Mouse (Mus musculus): ENCODE data around the gene Gm17334. TPM values are rescaled to one million over a fixed set of nuclear protein-coding genes. Genes with fewer than 3 reads are reported as not detected.

Gene Gm17334
- polyA plus RNA-seq, 1 experiment from 2014 or later: 0.19 TPM

- Histone ChIP-seq H3K27ac (peak overlapping the region; percentile 77; the same call in 1 of the 2 replicates), H3K4me3 (replicated peaks) (no peak overlapping the region), H3K9ac (no peak overlapping the region), H3K4me2 (no peak overlapping the region), H3K36me3 (no peaks in the 10 kb centered on the region), H3K4me1 (peaks cover 41% of the 10 kb centered on the region), H3K27me3 (replicated peaks) (no peaks in the 10 kb centered on the region), H3K9me3 (no peaks in the 10 kb centered on the region)
- WGBS: 60% methylated on average over 8 of the region's 8 CpGs
- ATAC-seq (ENCODE audit: insufficient read depth, low FRiP score, low read depth): 0 out of 2 replicates have a peak, but pooled peaks have one; percentile 2
These were observed 22.8 kb upstream of the Gm17334 start for GRCm38 (mm10) chr11:53795813-53796212.

DNA sequence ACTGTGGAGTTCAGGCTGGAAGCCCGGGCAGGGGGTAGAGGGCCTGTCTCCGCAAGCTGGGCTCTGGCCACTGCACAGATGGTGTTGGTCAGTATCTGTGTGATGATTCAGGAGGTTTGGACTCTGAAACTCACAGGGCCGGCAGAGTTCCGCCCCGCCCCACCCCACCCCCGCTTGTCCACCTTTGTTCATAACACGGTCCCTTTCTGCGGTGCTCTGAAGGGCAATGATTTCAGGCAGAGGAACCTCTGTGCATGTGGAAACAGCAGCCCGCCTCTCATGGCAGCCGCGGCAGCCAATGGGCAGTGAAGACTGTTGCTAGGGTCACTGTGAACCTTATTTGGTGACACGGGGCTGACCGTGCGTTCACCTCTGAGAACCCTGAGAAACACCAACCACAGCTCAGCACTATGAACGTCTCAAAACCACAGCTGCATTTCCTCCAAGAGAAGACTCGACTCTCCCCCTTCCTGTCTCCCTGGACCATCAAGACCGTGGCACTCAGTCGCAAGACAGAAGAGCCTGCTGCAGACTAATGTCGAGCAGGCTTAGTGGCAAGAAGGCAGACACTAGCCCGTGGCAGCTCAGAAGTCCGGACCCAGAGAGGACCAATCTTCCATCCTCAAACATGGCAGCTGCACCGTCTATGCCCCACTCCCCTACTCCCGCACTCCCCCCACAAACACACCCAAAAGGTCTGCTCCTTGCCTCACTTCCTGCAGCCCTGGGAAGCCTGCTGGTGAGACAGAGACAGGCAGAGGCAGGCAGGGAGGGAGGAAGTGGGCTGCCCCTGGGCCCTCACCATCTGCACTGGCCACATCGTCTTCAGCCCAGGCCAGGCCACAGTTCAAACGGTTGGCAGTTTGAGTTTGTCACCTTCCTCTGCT, 21.9 kb upstream of the Gm17334 start:
- no peak overlapping the region for H3K9ac ChIP-seq
- peaks cover 41% of the 10 kb centered on the region for H3K4me1 ChIP-seq
- H3K27me3 ChIP-seq (replicated peaks): no peaks in the 10 kb centered on the region
- H3K27ac ChIP-seq: peak overlapping the region; percentile 72
- no peaks in the 10 kb centered on the region for H3K36me3 ChIP-seq
- H3K4me3 ChIP-seq (replicated peaks): no peak overlapping the region
- peak; percentile 59 for ATAC-seq (ENCODE audit: insufficient read depth, low FRiP score, low read depth)
- no peaks in the 10 kb centered on the region for H3K9me3 ChIP-seq
- 31% methylated on average over 25 of the region's 25 CpGs for WGBS
- peak overlapping the region; percentile 26; the same call in 1 of the 2 replicates for H3K4me2 ChIP-seq

GRCm38 (mm10) chr11:53794015-53794414, 21.0 kb upstream of the Gm17334 start:
- Histone ChIP-seq H3K4me3 (replicated peaks) (no peak overlapping the region), H3K9ac (no peak overlapping the region), H3K4me2 (no peak overlapping the region), H3K36me3 (no peaks in the 10 kb centered on the region), H3K27me3 (replicated peaks) (no peaks in the 10 kb centered on the region), H3K27ac (peak overlapping the region; percentile 72; the same call in 1 of the 2 replicates), H3K9me3 (no peaks in the 10 kb centered on the region), H3K4me1 (peaks cover 41% of the 10 kb centered on the region)
- no peak for ATAC-seq (ENCODE audit: insufficient read depth, low FRiP score, low read depth)
- WGBS: 61% methylated on average over 3 of the region's 3 CpGs

- H3K27ac ChIP-seq: no peak overlapping the region
- no peak overlapping the region for H3K9ac ChIP-seq
- 46% methylated on average over 3 of the region's 3 CpGs for WGBS
- peaks cover 41% of the 10 kb centered on the region for H3K4me1 ChIP-seq
- H3K27me3 ChIP-seq (replicated peaks): no peaks in the 10 kb centered on the region
- H3K4me3 ChIP-seq (replicated peaks): no peak overlapping the region
- H3K36me3 ChIP-seq: no peaks in the 10 kb centered on the region
- no peak overlapping the region for H3K4me2 ChIP-seq
- H3K9me3 ChIP-seq: no peaks in the 10 kb centered on the region
- ATAC-seq (ENCODE audit: insufficient read depth, low FRiP score, low read depth): no peak
These were observed 20.0 kb upstream of the Gm17334 start for GRCm38 (mm10) chr11:53792986-53793385.

GRCm38 (mm10) chr11:53789277-53789676, 16.3 kb upstream of the Gm17334 start:
- H3K9ac ChIP-seq: no peak overlapping the region
- 74% methylated on average over 3 of the region's 3 CpGs for WGBS
- no peak overlapping the region for H3K4me2 ChIP-seq
- H3K4me1 ChIP-seq: 0 out of 2 replicates have a peak, but pooled peaks cover 6% of the 10 kb centered on the region
- no peak overlapping the region for H3K27ac ChIP-seq
- no peaks in the 10 kb centered on the region for H3K9me3 ChIP-seq
- no peak overlapping the region for H3K4me3 ChIP-seq (replicated peaks)
- H3K36me3 ChIP-seq: no peaks in the 10 kb centered on the region
- no peaks in the 10 kb centered on the region for H3K27me3 ChIP-seq (replicated peaks)
- no peak for ATAC-seq (ENCODE audit: insufficient read depth, low FRiP score, low read depth)

DNA sequence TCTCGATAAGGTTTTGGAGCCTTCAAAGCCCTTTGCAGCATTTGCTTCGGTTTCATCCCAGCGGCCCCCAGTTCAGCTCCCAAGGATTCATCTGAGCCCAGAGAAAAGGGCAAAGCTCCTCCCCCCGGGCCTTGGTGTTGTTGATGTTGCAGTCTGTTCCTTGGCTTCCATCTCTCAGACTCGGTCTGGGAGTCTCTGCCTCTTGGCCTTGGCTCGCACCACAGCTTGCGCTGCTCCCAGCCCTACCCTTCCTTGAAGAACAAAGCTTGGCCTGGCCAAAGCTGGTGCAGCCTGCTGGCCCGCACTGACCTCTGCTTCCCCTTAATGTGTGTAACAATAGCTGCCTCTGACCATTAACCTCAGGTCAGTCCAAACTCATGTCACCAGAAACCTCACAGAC, 15.2 kb upstream of the Gm17334 start:
- Histone ChIP-seq H3K4me3 (replicated peaks) (no peak overlapping the region), H3K9ac (no peak overlapping the region), H3K36me3 (no peaks in the 10 kb centered on the region), H3K4me1 (no peaks in the 10 kb centered on the region), H3K9me3 (no peaks in the 10 kb centered on the region), H3K4me2 (no peak overlapping the region), H3K27me3 (replicated peaks) (no peaks in the 10 kb centered on the region), H3K27ac (no peak overlapping the region)
- 79% methylated on average over 8 of the region's 8 CpGs for WGBS
- ATAC-seq (ENCODE audit: insufficient read depth, low FRiP score, low read depth): no peak

DNA sequence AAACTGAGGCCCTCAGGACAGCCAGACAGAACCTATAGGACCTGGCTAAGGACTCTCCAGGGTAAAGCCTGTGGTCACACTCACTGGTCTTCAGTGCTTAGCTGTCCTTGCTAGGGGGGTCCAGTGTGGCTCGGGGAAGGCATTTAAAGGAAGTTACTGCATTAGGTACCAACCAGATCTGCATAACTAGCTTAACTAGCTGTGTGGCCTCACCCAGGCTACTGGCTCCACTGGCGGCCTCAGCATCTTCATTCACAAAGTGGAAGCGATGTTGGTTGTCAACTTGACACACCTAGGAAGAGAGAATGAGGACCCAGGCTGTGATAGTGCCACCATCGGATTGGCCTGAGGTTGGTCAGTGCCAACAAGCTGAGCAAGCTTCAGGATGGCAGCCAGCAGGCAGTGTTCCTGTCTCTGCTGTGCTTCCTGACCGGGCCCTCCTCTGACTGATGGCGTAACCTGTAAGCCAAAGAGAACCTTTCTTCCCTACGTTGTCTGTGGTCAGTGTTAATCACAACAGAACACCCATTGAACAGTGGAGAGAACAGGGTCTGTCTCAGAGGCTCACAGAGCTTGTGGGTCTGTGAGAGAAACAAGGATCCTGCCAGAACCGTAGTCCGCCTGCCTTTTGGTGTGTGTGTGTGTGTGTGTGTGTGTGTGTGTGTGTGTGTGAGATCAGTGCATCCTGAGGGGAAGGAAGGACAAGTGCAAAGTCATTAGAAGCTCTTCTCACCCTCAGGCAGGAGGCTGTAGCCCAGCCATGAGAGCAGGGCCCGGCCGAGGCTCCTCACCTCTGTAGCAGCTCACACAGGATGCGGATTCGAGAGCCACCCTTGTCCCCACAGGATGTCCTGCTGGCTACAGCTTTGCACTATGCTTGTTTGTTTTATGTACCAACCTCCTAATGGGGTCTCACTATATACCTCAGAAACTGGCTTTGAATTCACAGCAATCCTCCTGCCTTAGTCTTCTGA, 13.4 kb upstream of the Gm17334 start:
- no peaks in the 10 kb centered on the region for H3K36me3 ChIP-seq
- H3K27me3 ChIP-seq (replicated peaks): no peaks in the 10 kb centered on the region
- no peak overlapping the region for H3K4me3 ChIP-seq (replicated peaks)
- H3K9me3 ChIP-seq: no peaks in the 10 kb centered on the region
- peaks cover 2% of the 10 kb centered on the region; the same call in 1 of the 2 replicates for H3K4me1 ChIP-seq
- 79% methylated on average over 13 of the region's 13 CpGs for WGBS
- H3K9ac ChIP-seq: no peak overlapping the region
- no peak overlapping the region for H3K4me2 ChIP-seq
- ATAC-seq (ENCODE audit: insufficient read depth, low FRiP score, low read depth): 0 out of 2 replicates have a peak, but pooled peaks have one; percentile 12
- peak overlapping the region; percentile 9 for H3K27ac ChIP-seq

DNA sequence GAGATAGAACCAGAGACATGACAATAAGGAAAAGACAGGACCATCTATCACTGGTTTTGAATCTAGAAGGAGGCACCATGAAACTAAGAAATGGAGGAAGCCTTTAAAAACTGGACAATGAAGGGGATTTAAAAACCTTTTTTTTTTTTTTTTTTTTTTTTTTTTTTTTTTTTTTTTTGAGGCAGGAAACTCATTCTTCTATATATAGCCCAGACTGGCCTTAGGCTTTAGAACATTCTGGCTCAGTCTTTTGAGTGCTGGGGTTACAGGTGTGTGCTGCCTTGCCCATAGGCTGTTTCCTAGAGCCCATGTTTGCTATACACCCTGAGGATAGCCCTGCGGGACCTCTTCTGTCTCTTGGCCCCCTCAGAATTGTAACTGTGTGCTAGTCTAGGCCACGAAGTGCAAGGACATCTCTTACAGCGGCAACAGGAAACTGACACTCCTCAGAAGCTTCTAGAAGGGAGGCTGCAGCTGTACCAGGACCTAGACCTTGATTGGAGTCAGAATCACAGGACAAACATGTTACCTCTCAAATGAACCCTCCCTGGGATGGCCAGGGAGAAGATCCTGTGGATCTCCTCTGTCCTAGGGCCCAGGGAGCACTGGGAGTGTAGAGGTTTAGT, 12.4 kb upstream of the Gm17334 start:
- H3K27me3 ChIP-seq (replicated peaks): no peaks in the 10 kb centered on the region
- no peak for ATAC-seq (ENCODE audit: insufficient read depth, low FRiP score, low read depth)
- H3K27ac ChIP-seq: peak overlapping the region; percentile 9; the same call in 1 of the 2 replicates
- H3K36me3 ChIP-seq: no peaks in the 10 kb centered on the region
- no peak overlapping the region for H3K9ac ChIP-seq
- H3K4me1 ChIP-seq: peaks cover 3% of the 10 kb centered on the region; the same call in 1 of the 2 replicates
- no peak overlapping the region for H3K4me3 ChIP-seq (replicated peaks)
- H3K4me2 ChIP-seq: no peak overlapping the region
- H3K9me3 ChIP-seq: no peaks in the 10 kb centered on the region
- 76% methylated on average over 3 of the region's 3 CpGs for WGBS

DNA sequence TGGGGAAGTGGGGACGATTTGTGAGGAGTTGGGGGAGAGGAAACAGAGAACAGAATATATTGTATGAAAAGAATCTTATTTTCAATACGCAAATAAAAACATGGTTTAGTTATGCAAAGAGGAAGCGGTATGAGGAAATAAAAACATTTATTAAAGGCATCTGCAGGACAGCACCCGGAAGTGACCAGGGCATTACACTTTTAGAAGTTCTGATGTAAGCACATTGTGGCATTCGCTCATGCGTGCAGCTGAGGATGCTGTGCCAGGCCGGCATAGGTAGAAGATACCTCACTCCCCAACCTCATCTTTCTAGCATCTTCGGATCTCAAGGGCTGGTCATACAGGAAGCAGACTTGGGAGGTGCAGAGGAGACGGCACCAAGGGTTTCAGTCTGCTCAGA, 10.3 kb upstream of the Gm17334 start:
- WGBS: 78% methylated on average over 9 of the region's 9 CpGs
- Histone ChIP-seq H3K9me3 (no peaks in the 10 kb centered on the region), H3K4me2 (no peak overlapping the region), H3K4me3 (replicated peaks) (no peak overlapping the region), H3K36me3 (no peaks in the 10 kb centered on the region), H3K27me3 (replicated peaks) (no peaks in the 10 kb centered on the region), H3K9ac (no peak overlapping the region), H3K27ac (no peak overlapping the region), H3K4me1 (peaks cover 3% of the 10 kb centered on the region; the same call in 1 of the 2 replicates)
- no peak for ATAC-seq (ENCODE audit: insufficient read depth, low FRiP score, low read depth)

GRCm38 (mm10) chr11:53781964-53782363, 9.0 kb upstream of the Gm17334 start:
- H3K9me3 ChIP-seq: no peaks in the 10 kb centered on the region
- H3K4me3 ChIP-seq (replicated peaks): no peak overlapping the region
- H3K36me3 ChIP-seq: no peaks in the 10 kb centered on the region
- 0 out of 2 replicates have a peak overlapping the region, but pooled peaks have one; percentile 2 for H3K27ac ChIP-seq
- ATAC-seq (ENCODE audit: insufficient read depth, low FRiP score, low read depth): peak; percentile 65; the same call in 1 of the 2 replicates
- peaks cover 3% of the 10 kb centered on the region; the same call in 1 of the 2 replicates for H3K4me1 ChIP-seq
- 65% methylated on average over 7 of the region's 7 CpGs for WGBS
- H3K4me2 ChIP-seq: no peak overlapping the region
- H3K9ac ChIP-seq: no peak overlapping the region
- H3K27me3 ChIP-seq (replicated peaks): no peaks in the 10 kb centered on the region

DNA sequence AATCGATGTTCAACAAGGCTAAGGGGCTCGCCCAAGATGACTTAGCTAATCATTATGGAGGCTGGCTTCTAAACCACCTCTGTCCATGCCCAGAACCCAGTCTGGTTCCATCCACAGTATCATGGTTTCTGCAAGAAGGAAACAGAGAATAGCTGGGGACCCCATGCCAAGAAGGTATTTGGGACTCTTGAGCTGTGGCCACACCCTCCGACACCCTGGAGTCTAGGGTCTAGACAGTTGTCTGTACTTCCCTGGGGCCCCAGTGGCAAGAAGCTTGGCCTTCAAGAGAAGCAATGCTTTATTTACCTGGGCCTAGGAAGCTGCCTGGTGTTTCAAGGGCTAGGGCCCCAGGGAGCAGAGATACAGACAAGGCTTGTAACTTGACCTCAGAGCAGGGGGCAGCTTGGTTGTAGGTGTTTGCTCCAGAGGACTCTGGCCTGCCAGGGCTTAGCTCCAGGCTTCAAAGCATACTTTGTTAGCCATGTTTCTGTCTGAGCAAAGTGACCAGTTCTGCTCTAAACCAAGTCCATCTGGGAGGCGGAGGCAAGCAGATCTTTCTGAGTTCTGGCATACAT, 8.3 kb upstream of the Gm17334 start:
- Histone ChIP-seq H3K4me1 (peaks cover 3% of the 10 kb centered on the region; the same call in 1 of the 2 replicates), H3K4me3 (replicated peaks) (no peak overlapping the region), H3K9ac (no peak overlapping the region), H3K36me3 (0 out of 2 replicates have a peak, but pooled peaks cover 6% of the 10 kb centered on the region), H3K27ac (no peak overlapping the region), H3K9me3 (no peaks in the 10 kb centered on the region), H3K27me3 (replicated peaks) (no peaks in the 10 kb centered on the region), H3K4me2 (no peak overlapping the region)
- 89% methylated on average over 4 of the region's 4 CpGs for WGBS
- ATAC-seq (ENCODE audit: insufficient read depth, low FRiP score, low read depth): no peak

Data from stomach, embryonic 15.5 days (tissue).